Mouse (Mus musculus): ENCODE data around the gene Tex22.

- no peak for TF ChIP-seq CTCF (IDR thresholded peaks at IDR 0.05)
- no peak for TF ChIP-seq POLR2A (IDR thresholded peaks at IDR 0.05; ENCODE audit: insufficient read depth, low read depth, low read length)
These were observed 22.7 kb downstream of the Tex22 start for GRCm38 (mm10) chr12:113097040-113097439.

Data from heart, adult 2 months (tissue).